Mouse (Mus musculus): ENCODE results near the gene Hs6st1. TPM values are rescaled to one million over a fixed set of nuclear protein-coding genes. Genes with fewer than 3 reads are reported as not detected.
A peak's percentile ranks its signal among the peaks of the same experiment; 100 is the strongest.

Gene Hs6st1
- total RNA-seq, 2 experiments from 2014 or later: 56.2 to 62.9 TPM

DNA sequence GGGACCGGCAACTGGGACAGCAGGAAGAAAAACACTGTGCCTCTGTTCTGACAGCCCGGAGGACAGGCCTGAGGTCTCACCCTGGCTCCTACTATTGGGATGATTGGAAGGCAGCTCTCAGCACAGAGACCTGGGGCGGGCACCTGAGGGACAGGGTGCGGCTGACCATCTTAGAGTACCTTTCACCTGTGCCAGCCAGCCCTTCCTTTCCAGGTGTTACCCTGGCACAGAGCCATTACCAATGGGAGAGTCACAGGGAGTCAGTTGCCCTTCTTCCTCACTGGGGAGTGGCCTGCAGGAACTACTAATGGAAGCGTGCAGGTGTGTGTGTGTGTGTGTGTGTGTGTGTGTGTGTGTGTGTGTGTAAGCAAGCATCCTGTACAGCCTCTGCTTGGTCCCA lies 15.4 kb downstream of the Hs6st1 start:
- no peak for DNase-seq

GRCm38 (mm10) chr1:36085069-36085468 lies 16.9 kb downstream of the Hs6st1 start:
- DNase-seq: no peak

DNA sequence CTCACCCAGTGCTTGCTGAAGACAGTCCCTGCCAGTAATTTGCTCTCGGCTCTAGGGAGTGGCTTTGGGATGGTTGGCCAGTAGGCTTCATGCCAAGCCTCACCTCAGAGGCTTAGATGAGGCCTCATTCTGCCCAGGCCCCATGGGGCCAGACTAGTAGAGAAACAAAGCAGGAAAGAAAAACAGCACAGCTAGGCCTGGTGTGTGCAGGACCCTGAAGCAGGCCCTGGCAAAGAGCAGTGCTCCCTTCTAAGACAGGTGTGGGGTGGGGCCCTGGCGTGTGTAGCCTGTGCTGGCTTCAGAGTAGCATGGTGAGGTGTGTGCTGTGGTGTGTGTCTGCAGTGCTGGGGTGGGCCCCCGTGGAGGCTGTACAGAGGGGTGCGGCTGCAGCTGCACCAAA lies 20.2 kb downstream of the Hs6st1 start:
- DNase-seq: peak; percentile 46

DNA sequence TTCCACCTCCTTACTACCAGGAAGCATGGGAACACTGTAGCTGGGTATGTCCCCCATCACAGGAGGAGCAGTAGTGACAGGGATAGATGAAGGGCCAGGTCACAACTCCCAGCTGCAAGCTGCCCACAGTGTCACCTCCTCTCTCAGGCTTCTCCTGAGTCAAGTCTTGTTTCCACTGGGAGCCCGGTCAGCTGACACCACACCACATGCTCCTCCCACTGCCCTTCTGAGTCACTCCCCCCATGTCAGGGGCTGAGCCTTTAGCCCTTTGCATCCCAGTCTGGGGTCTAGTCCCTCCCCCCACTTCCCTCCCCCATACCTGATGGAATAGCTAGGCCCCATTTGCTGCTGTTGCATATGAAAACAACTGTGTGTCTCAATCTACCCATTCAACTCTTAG lies 21.3 kb downstream of the Hs6st1 start:
- peak; percentile 36 for DNase-seq

DNA sequence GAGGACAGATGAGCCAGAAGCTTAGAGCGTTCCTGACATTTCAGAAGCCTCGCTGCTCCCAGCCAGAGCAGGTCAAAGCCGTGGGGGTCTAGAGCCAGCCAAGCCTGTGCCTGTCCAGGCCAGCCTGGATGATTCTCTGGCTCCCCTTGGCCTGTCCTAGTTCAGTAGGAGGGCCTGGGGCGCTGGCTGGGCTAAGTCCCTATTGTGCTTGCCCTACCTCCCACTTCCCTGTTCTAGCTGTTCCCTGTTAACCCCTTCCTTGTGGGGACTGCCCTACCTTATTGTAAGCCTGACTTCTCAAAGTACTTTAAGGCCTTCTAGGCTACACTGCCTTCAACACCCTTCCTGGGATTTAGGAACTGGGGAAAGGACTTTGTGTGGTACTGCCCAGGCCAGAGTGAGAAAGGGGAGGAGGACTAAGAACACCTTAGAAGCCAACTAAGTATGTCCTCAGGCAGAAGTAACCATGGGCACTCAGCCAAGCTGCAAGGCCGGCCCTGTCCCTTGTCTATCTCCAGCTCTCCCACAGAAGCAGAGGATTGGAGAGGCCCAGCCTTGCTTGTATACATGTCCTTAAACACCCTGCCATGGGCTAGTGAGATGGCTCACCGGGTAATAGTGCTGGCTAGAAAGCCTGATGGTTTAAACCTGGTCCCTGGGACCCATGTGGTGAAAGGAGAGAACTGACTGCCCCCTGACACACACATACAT lies 22.0 kb downstream of the Hs6st1 start:
- peak; percentile 80 for DNase-seq

DNA sequence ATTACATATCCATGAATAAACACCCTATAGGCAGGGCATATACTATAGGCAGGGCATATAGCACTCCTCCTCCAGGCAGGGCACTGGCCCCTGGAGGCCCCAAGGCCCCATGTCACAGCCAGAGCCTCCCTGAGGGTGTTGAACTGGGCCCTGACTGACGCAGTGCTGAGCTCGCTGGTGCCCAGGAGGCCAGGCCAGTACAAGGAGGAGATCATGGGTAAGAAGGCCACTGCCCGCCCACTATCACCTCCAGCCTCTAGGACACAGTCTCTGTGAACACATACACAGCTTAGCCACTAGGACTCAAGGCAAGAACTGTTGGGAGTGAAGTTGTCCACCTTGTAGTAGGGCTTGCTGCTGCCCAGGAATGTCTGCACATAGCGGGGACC lies 22.5 kb downstream of the Hs6st1 start:
- DNase-seq: peak; percentile 27

DNA sequence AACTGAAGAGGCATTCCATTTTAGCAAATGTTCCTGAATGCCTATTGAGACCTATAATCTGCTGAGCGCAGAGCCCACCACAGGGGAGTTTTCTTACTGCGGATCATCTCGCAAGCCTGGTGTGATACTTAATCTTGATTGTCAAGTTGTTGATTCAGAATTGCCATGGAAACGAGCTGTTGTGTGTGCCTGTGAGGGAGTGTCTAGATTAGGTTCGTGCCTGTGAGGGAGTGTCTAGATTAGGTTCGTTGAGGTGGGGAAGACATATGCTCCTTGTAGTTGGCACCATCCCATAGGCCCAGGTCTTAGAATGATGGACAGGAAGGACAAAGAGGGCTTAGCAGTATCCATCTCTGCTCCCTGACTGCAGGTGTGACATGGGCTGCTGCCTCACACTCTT lies 23.0 kb downstream of the Hs6st1 start:
- no peak for DNase-seq

DNA sequence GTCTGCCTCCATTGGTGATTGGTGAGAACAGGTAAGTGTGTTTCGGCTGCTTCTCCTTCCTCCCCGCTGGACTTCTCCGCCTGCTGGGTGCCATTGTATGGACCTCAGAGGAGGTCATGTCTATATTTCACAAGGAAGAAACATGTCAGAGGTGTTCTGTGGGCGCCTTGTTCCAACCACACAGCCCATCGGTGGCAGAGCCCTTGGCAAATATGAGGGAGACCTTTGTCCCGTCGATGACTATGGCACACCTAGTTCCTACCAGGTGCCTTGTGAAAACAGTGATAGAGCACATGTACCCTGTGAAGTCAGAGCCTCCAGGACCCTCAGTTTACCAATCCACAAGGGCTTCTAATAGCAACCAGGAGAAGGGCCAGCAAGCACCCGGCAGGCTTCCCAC lies 25.5 kb downstream of the Hs6st1 start:
- no peak for DNase-seq

DNA sequence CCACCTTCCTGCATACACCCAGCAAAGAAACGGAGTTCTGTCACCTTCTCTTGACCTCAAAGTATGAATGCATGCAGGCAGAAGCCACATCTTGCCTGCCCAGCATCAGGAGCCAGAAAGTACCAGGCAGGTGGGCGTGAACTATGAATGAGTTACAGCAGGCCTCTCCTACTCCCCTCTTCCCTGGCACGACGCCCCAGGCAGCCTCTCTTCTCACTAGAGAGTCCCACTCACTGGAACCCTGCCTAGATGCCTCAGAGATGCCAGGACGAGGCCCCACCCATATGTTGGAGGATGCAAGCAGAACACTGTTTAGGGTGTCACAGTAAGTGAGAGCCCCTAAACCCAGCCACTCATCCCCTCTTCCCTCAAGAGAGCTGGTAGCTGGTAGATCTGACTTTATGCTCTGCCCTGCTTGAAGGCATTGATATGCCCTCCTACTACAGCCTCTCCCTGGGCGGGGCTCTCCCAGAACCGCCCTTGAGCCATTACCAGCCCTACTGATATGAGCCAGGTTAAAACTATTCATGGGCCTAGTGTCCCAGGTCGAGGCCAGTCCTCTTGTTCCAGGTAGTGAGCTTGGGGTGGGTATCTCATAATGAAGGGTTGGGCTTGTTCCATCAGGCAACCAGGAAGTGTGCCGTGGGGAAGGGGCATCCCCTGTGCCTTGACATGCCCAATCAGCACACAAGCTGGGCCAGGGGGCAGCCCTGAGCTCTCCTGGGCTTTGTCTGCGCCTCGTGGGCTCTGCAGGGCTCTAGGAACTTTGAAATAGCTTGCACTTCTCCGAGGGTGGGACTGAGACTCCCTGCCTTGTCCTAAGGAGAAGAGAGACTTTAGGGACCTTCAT lies 27.4 kb downstream of the Hs6st1 start:
- DNase-seq: no peak

- DNase-seq: no peak
Measured at GRCm38 (mm10) chr1:36098432-36098831, 30.2 kb downstream of the Hs6st1 start.

- DNase-seq: no peak
Measured at GRCm38 (mm10) chr1:36100371-36100770, 32.2 kb downstream of the Hs6st1 start.

- no peak for DNase-seq
Measured at GRCm38 (mm10) chr1:36105917-36106706, 37.9 kb downstream of the Hs6st1 start.

DNA sequence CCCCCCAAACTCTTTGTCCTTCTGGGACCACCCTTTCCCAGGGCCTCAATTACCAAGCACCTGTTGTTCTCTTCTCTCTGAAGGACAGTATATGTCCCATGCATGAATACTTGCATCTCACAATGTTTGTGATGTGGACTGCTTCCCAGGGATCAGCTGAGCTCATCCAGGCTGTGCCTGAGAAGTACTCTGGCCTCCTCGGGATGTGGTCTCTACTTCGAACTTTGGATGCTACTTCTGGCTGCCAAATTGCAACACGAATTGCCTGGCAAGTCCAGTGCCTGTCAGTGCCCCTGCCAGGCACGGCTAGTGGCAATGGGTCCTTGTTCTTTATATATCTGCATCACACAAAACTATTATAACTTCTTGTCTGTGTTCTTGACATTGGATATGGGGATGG lies 41.8 kb downstream of the Hs6st1 start:
- no peak for DNase-seq

DNA sequence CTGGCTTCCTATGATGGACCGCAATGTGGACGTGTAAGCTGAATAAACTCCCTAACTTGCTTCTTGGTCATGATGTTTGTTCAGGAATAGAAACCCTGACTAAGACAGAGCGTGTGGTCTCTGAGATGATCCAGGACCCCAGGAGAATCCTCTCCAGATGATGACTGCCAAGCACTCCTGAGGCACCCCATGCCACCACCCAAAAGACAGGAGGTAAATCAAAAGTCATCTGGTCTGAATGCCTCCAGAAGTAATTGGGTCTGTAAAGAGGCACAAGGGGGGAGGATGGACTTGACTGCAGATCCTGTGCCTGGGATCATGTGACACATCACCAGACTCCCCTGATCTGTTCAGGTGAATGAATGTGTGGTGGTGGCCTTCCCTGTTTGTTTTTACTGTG lies 44.5 kb downstream of the Hs6st1 start:
- DNase-seq: no peak

- no peak for DNase-seq
Measured at GRCm38 (mm10) chr1:36113670-36114069, 45.5 kb downstream of the Hs6st1 start.

DNA sequence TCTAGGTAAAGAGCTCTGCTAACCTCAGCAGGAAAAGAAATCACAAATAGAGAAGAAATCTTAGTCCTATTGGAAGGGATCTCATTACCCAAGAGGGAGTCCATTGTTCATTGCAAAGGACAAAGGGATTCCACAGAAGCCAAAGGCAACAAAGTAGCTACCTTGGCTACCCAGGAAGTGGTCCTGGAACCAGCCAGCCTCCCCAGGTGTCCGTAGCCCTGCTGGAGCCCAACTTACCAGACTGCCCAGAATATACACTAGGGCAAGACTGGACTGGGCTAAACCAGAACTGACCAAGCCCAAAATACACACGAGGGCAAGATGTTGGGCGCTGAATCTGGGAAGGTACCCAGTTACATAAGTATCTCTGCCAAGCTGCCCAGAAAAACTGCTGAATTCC lies 46.6 kb downstream of the Hs6st1 start:
- no peak for DNase-seq

GRCm38 (mm10) chr1:36116488-36116887 lies 48.3 kb downstream of the Hs6st1 start:
- DNase-seq: no peak

- peak; percentile 52 for DNase-seq
Measured at GRCm38 (mm10) chr1:36118061-36118685, 50.0 kb downstream of the Hs6st1 start.

DNA sequence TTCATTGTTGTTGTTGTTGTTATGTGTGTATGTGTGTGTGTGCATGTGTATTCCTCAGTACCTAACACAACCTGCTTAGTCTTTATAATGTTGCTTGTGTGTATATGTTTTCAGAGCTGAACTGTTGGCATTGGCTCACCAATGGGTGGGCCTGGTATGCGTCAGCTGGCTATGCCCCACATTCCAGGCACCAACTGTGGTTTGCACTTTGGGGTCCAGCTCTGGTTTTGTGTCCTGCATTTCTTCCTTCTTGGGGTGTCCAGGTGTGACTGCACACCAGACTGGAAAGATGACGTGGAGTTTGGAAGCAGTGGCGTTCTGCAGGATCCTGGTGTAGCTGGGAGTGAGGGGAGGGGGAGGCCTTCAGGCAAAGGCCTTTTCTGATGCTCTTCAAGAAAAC lies 50.8 kb downstream of the Hs6st1 start:
- no peak for DNase-seq

DNA sequence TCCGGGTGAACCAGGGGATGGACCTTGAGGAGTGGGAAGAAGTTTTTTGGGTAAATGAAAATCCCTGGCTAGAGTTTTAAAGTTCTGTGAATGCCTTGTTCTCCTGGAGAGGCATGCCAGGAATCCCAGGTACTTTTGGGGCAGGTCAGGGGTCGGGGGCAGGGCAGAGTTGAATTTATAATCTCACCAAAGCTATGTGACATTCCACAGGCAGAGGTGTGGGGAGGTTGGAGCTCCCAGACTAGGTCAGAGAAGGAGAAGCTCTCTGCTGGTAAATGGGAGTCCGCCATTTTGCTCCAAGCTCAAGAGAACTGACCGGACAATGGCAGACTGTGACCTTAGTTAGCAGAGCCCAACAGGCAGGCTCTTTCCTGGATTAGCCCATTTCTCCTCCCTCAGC lies 51.2 kb downstream of the Hs6st1 start:
- no peak for DNase-seq

DNA sequence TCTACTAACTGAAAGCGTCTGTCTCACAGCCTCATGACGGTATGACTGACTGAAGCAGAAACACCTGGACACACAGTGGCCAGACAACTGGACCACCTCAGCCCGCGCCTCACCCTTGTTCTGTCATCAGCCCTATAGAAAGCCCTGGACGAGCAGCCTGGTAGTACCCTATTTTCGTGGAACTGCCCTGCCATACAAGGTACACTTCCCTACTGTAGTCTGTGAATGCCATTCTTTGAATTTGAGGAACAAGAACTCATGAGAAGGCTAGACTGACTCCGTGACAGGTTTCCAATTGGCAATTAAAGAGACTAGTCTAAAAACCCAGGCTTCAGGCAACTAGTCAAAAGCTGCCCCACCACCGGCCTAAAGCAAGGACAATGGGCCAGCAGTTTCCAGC lies 53.0 kb downstream of the Hs6st1 start:
- DNase-seq: no peak

GRCm38 (mm10) chr1:36125076-36125475 lies 56.9 kb downstream of the Hs6st1 start:
- peak; percentile 69 for DNase-seq

GRCm38 (mm10) chr1:36129126-36129525 lies 60.9 kb downstream of the Hs6st1 start:
- DNase-seq: no peak
